Mouse (Mus musculus): ENCODE measurements at regions not wholly inside any gene's neighbourhood (a gene's known extent, or its start where the extent isn't known, plus 50 kb on each side); places are given as distances from the start of the nearest gene placed in this dataset.
"Not testable (repeated sequence)": the region's sequence is repeated elsewhere in the genome, so short reads cannot be mapped to it uniquely, and the experiment has no call there.

DNA sequence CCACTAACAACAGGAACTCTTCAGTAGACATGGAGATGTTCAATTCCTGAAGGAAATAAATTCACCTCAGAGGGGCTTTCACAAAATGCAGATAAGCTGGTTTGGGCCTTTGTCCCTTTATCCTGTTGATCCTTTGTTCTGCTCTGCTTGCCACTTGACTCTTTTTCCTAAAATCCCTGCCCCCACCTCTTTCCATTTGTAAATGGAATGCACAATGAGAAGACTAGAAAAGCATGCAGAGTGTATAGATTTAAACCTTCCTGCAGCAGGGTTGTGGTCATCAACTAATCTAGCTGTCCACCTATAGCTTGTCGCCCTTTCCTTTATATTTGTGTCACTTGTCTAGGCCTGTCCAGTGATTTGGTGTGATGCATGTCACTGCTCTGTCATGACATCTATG lies 159.8 kb upstream of the Vrk2 start:
- H3K9ac ChIP-seq, result no peak overlapping the region
- no peak for ATAC-seq (ENCODE audit: insufficient read depth)
- no peak for DNase-seq
- TF ChIP-seq CTCF (IDR thresholded peaks at IDR 0.05; ENCODE audit: low read depth), result no peak
- no peaks in the 10 kb centered on the region for H3K27me3 ChIP-seq (ENCODE audit: insufficient read depth, low read length)
- H3K36me3 ChIP-seq (ENCODE audit: insufficient read depth), result no peaks in the 10 kb centered on the region
- no peaks in the 10 kb centered on the region for H3K4me1 ChIP-seq (ENCODE audit: insufficient read depth)
- no peak overlapping the region for H3K4me3 ChIP-seq (ENCODE audit: low read depth, low read length)
- WGBS, result 88% methylated on average over 1 of the region's 1 CpGs
- H3K4me2 ChIP-seq, result no peak overlapping the region
- no peak overlapping the region for H3K27ac ChIP-seq (ENCODE audit: low read depth)
- no peaks in the 10 kb centered on the region for H3K9me3 ChIP-seq (ENCODE audit: low read depth, low read length)

DNA sequence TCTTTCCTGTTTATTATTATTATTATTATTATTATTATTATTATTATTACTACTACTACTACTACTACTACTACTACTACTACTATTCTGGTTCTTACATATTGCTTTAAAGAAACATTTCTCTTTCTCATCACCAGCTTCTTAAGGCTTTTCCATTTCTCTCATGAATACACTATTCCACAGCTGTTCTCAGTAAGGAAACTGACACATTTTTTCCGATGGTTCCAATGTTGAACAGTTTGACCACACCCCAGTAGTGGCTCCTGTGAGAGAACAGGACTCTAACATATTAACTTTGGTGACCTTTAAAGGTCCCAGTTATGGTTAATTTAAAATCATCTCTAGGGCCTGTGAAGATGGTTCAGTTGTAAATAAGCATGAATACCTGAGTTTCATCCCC lies 148.4 kb upstream of the Vrk2 start:
- no peaks in the 10 kb centered on the region for H3K4me1 ChIP-seq (ENCODE audit: insufficient read depth)
- ATAC-seq (ENCODE audit: insufficient read depth) (no peak), DNase-seq (no peak)
- whole genome bisulfite sequencing, result 87% methylated on average over 1 of the region's 1 CpGs
- H3K9ac ChIP-seq, result no peak overlapping the region
- no peak overlapping the region for H3K4me2 ChIP-seq
- H3K36me3 ChIP-seq (ENCODE audit: insufficient read depth), result no peaks in the 10 kb centered on the region
- H3K27ac ChIP-seq (ENCODE audit: low read depth), result no peak overlapping the region
- TF ChIP-seq CTCF (IDR thresholded peaks at IDR 0.05; ENCODE audit: low read depth), result no peak
- no peaks in the 10 kb centered on the region for H3K9me3 ChIP-seq (ENCODE audit: low read depth, low read length)
- no peaks in the 10 kb centered on the region for H3K27me3 ChIP-seq (ENCODE audit: insufficient read depth, low read length)
- H3K4me3 ChIP-seq (ENCODE audit: low read depth, low read length), result no peak overlapping the region

DNA sequence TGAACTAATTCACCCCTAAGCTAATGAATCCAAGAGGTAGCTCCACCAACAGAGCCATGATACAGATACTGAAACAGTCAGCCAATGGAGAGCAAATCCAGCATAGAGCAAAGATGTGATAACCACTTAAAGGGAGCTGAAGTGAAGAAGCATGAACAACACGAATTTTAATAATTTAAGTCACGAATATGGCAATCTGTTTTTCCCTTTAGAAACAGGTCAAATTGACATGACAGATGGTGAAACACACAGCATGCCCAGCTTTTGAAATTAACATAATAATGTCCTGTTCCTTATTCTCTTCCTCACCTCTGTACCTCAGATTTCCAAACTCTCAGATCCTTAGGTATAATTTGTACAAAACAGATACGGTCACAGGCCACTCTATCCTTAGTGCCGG lies 145.9 kb upstream of the Vrk2 start:
- TF ChIP-seq CTCF (IDR thresholded peaks at IDR 0.05; ENCODE audit: low read depth), result no peak
- no peaks in the 10 kb centered on the region for H3K36me3 ChIP-seq (ENCODE audit: insufficient read depth)
- no peak overlapping the region for H3K9ac ChIP-seq
- ATAC-seq (ENCODE audit: insufficient read depth) (no peak), DNase-seq (no peak)
- H3K4me1 ChIP-seq (ENCODE audit: insufficient read depth), result no peaks in the 10 kb centered on the region
- H3K4me2 ChIP-seq, result no peak overlapping the region
- H3K9me3 ChIP-seq (ENCODE audit: low read depth, low read length), result no peaks in the 10 kb centered on the region
- 80% methylated on average over 4 of the region's 4 CpGs for WGBS
- no peak overlapping the region for H3K27ac ChIP-seq (ENCODE audit: low read depth)
- no peak overlapping the region for H3K4me3 ChIP-seq (ENCODE audit: low read depth, low read length)
- H3K27me3 ChIP-seq (ENCODE audit: insufficient read depth, low read length), result no peaks in the 10 kb centered on the region

DNA sequence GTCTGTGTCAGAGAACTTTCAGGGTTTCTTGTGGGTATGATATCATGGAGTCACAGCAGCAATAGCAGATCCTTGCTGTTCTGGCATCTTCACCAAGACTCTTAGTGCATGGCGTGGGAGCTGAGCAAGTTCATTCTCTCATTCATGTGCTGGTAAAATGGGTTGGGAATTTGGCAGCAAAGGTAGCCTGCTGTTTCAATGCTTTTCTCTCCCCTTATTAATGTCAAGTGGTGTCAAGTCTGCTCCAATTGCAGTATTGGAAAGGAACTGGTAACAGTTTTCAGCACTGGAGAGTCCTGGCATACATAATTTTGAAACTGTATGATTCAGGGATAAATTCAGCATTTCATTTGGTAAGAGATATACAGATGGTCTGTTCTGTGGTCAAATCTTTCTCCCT lies 133.2 kb upstream of the Vrk2 start:
- ATAC-seq (ENCODE audit: insufficient read depth) (no peak), DNase-seq (no peak)
- H3K9me3 ChIP-seq (ENCODE audit: low read depth, low read length), result no peaks in the 10 kb centered on the region
- H3K36me3 ChIP-seq (ENCODE audit: insufficient read depth), result no peaks in the 10 kb centered on the region
- no peak for TF ChIP-seq CTCF (IDR thresholded peaks at IDR 0.05; ENCODE audit: low read depth)
- no peak overlapping the region for H3K4me3 ChIP-seq (ENCODE audit: low read depth, low read length)
- H3K27me3 ChIP-seq (ENCODE audit: insufficient read depth, low read length), result no peaks in the 10 kb centered on the region
- no peaks in the 10 kb centered on the region for H3K4me1 ChIP-seq (ENCODE audit: insufficient read depth)
- H3K4me2 ChIP-seq, result no peak overlapping the region
- H3K9ac ChIP-seq, result no peak overlapping the region
- 70% methylated on average over 1 of the region's 1 CpGs for WGBS
- H3K27ac ChIP-seq (ENCODE audit: low read depth), result no peak overlapping the region

DNA sequence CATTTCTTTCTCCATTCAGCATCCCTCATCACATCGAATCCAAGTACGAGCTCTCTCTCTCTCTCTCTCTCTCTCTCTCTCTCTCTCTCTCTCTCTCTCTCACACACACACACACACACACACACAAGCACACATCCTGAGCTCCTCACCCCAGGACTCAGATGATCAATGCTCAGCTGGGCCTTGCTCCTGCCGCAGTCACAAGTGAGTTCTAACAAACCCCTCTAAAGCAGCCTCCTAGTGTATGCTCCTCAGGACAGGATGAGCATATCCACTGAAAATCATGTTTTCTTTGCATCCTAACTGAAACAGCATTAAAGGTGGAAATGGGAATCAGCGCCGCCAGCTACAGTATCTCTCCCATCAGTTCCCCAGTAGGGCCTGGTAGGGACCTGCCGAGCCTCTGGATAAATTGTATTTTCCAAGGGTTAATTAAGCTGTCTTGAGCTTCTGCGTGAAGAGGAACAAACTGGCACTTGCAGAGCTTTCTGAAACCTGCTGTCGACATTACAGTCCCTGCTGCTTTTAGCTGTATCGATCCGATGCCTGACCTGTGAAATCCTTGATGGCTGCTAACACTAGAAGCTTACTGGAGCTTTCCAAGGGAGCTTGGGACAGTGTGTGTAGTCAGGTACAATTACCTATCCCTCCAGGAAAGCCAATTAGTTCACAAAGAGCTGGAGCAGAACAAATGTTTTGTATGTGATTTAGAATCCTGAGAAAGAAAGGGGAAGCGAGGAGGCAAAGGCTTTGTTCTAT lies 131.3 kb upstream of the Vrk2 start:
- no peaks in the 10 kb centered on the region for H3K9me3 ChIP-seq (ENCODE audit: low read depth, low read length)
- TF ChIP-seq CTCF (IDR thresholded peaks at IDR 0.05; ENCODE audit: low read depth), result no peak
- H3K4me2 ChIP-seq, result no peak overlapping the region
- no peak overlapping the region for H3K27ac ChIP-seq (ENCODE audit: low read depth)
- no peaks in the 10 kb centered on the region for H3K36me3 ChIP-seq (ENCODE audit: insufficient read depth)
- H3K4me3 ChIP-seq (ENCODE audit: low read depth, low read length), result no peak overlapping the region
- no peaks in the 10 kb centered on the region for H3K4me1 ChIP-seq (ENCODE audit: insufficient read depth)
- ATAC-seq (ENCODE audit: insufficient read depth), result no peak
- no peaks in the 10 kb centered on the region for H3K27me3 ChIP-seq (ENCODE audit: insufficient read depth, low read length)
- no peak overlapping the region for H3K9ac ChIP-seq
- DNase-seq, result no peak
- 80% methylated on average over 11 of the region's 11 CpGs for WGBS

DNA sequence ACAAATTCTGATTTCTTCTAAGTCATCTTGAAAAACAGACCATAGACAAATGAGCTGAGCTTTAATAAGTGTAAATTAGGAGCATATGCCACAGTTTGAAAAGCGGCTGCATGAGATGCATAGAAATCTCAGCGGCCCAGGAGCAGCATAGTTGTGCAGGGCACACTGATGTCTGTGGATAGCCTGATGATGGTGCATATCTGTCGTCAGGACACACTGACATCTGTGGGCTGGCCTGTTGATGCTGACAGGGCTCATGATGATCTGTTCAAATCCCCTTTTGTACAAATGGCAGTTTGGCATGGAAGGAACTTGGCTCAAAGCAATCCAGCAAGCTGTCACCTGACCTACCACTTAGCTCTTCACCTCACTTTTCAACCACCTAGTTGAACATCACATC lies 128.5 kb upstream of the Vrk2 start:
- TF ChIP-seq CTCF (IDR thresholded peaks at IDR 0.05; ENCODE audit: low read depth), result no peak
- no peaks in the 10 kb centered on the region for H3K4me1 ChIP-seq (ENCODE audit: insufficient read depth)
- 63% methylated on average over 3 of the region's 3 CpGs for WGBS
- DNase-seq (no peak), ATAC-seq (ENCODE audit: insufficient read depth) (no peak)
- H3K4me2 ChIP-seq, result no peak overlapping the region
- H3K9me3 ChIP-seq (ENCODE audit: low read depth, low read length), result no peaks in the 10 kb centered on the region
- H3K27ac ChIP-seq (ENCODE audit: low read depth), result no peak overlapping the region
- no peak overlapping the region for H3K9ac ChIP-seq
- H3K27me3 ChIP-seq (ENCODE audit: insufficient read depth, low read length), result no peaks in the 10 kb centered on the region
- H3K4me3 ChIP-seq (ENCODE audit: low read depth, low read length), result no peak overlapping the region
- no peaks in the 10 kb centered on the region for H3K36me3 ChIP-seq (ENCODE audit: insufficient read depth)

DNA sequence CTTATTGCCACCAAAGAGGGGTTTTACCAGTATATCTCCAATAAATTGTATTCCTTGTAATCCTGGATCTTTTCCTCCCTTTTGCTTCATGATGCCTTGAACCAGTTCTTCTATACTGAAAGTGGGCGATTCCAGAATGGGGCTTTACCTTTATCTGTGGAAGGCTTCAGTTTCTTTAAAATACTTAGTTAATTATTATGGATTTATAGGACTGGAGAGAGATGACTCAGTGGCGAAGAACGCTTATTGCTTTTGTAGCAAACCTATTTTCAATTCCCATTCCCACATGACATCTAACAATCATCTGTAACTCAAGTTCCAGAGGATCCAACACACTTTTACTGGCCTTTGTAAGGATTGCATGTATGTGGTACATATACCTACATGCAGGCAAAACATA lies 127.4 kb upstream of the Vrk2 start:
- Histone ChIP-seq H3K9ac (no peak overlapping the region), H3K4me3 (ENCODE audit: low read depth, low read length) (no peak overlapping the region), H3K4me2 (no peak overlapping the region), H3K27me3 (ENCODE audit: insufficient read depth, low read length) (no peaks in the 10 kb centered on the region), H3K9me3 (ENCODE audit: low read depth, low read length) (no peaks in the 10 kb centered on the region), H3K27ac (ENCODE audit: low read depth) (no peak overlapping the region), H3K4me1 (ENCODE audit: insufficient read depth) (no peaks in the 10 kb centered on the region), H3K36me3 (ENCODE audit: insufficient read depth) (no peaks in the 10 kb centered on the region)
- WGBS, result 91% methylated on average over 3 of the region's 3 CpGs
- TF ChIP-seq CTCF (IDR thresholded peaks at IDR 0.05; ENCODE audit: low read depth), result no peak
- ATAC-seq (ENCODE audit: insufficient read depth) (no peak), DNase-seq (no peak)

DNA sequence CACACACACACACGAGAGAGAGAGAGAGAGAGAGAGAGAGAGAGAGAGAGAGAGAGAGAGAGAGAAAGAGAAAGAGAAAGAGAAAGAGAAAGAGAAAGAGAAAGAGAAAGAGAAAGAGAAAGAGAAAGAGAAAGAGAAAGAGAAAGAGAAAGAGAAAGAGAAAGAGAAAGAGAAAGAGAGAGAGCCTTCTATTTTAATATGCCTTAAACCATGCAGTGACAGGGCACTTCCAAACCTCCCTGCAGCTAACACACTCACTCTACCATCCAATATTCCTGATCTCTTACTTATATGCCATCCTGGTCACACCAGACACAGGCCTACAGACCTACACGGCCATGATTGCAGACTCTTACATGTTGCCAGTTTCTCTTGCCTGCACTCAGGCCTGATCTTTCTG lies 117.4 kb upstream of the Vrk2 start:
- not testable (repeated sequence) for DNase-seq; H3K9ac ChIP-seq; H3K4me3 ChIP-seq (ENCODE audit: low read depth, low read length); H3K27ac ChIP-seq (ENCODE audit: low read depth); H3K4me2 ChIP-seq; H3K4me1 ChIP-seq (ENCODE audit: insufficient read depth); H3K9me3 ChIP-seq (ENCODE audit: low read depth, low read length); H3K27me3 ChIP-seq (ENCODE audit: insufficient read depth, low read length); H3K36me3 ChIP-seq (ENCODE audit: insufficient read depth); ATAC-seq (ENCODE audit: insufficient read depth)
- WGBS, result 76% methylated on average over 1 of the region's 2 CpGs

Data from lung, embryonic 14.5 days (tissue).